Mouse (Mus musculus) lung, embryonic 16.5 days (tissue): Measurements from ENCODE around the gene Hist1h2bj. TPM values are rescaled to one million over a fixed set of nuclear protein-coding genes. Genes with fewer than 3 reads are reported as not detected.
"Not testable (repeated sequence)": the region's sequence is repeated elsewhere in the genome, so short reads cannot be mapped to it uniquely, and the experiment has no call there.

Experiments used
- ATAC-seq: fragments of 200-750 bp; cut with Nextera tagmentation; 2 replicates; pipeline ENCODE4 v1.8.0; 2017; ENCODE audit warnings: low read depth, mild to moderate bottlenecking, moderate library complexity
- H3K27ac ChIP-seq: fragments of 300-500 bp; sonication (generic); 2 replicates; pipeline ENCODE4 v1.5.1; 2014; ENCODE audit warnings: mild to moderate bottlenecking, control low read depth, low read length
- H3K27me3 ChIP-seq: fragments of 300-500 bp; sonication (generic); 2 replicates; pipeline ENCODE4 v1.6.1; 2014; ENCODE audit warnings: low read depth, low read length, mixed read lengths; ENCODE audit not compliant: control insufficient read depth, insufficient read depth
- H3K36me3 ChIP-seq: fragments of 300-500 bp; sonication (generic); 2 replicates; pipeline ENCODE4 v1.6.1; 2014; ENCODE audit warnings: low read length; ENCODE audit not compliant: control insufficient read depth, insufficient read depth
- H3K4me1 ChIP-seq: fragments of 300-500 bp; sonication (generic); replicated peaks from 2 replicates; pipeline ENCODE4 v1.6.1; 2014; ENCODE audit warnings: low read length, mixed read lengths; ENCODE audit not compliant: control insufficient read depth, insufficient read depth
- H3K4me2 ChIP-seq: fragments of 300-500 bp; sonication (generic); 2 replicates; pipeline ENCODE4 v1.6.1; 2014; ENCODE audit warnings: low read depth, low read length, control low read depth
- H3K4me3 ChIP-seq: fragments of 300-500 bp; sonication (generic); 2 replicates; pipeline ENCODE4 v1.5.1; 2014; ENCODE audit warnings: mild to moderate bottlenecking, low read length, control low read depth
- H3K9ac ChIP-seq: fragments of 300-500 bp; sonication (generic); 2 replicates; pipeline ENCODE4 v1.6.1; 2014; ENCODE audit warnings: low read length, control low read depth
- H3K9me3 ChIP-seq: fragments of 300-500 bp; sonication (generic); 2 replicates; pipeline ENCODE4 v1.6.1; 2016; ENCODE audit warnings: low read length; ENCODE audit not compliant: control insufficient read depth
- WGBS: fragments of 180-500 bp; shearing (Covaris S2); extraction: QIAGEN DNeasy Blood & Tissue Kit; methylation state at CpG from one replicate; pipeline ENCODE4 v1.1.7; 2014; 5-methylcytosine and 5-hydroxymethylcytosine counted together
- polyA plus RNA-seq: library from polyadenylated mRNA; unstranded; fragments of >200 nt; fragmentation: Nextera tagmentation; extraction: Ambion mirVana; gene quantifications from 2 replicates; pipeline ENCODE4 v1.2.1, GENCODE M21; 2015

Gene Hist1h2bj
- polyA plus RNA-seq, 1 experiment from 2014 or later, result 12.9 TPM

DNA sequence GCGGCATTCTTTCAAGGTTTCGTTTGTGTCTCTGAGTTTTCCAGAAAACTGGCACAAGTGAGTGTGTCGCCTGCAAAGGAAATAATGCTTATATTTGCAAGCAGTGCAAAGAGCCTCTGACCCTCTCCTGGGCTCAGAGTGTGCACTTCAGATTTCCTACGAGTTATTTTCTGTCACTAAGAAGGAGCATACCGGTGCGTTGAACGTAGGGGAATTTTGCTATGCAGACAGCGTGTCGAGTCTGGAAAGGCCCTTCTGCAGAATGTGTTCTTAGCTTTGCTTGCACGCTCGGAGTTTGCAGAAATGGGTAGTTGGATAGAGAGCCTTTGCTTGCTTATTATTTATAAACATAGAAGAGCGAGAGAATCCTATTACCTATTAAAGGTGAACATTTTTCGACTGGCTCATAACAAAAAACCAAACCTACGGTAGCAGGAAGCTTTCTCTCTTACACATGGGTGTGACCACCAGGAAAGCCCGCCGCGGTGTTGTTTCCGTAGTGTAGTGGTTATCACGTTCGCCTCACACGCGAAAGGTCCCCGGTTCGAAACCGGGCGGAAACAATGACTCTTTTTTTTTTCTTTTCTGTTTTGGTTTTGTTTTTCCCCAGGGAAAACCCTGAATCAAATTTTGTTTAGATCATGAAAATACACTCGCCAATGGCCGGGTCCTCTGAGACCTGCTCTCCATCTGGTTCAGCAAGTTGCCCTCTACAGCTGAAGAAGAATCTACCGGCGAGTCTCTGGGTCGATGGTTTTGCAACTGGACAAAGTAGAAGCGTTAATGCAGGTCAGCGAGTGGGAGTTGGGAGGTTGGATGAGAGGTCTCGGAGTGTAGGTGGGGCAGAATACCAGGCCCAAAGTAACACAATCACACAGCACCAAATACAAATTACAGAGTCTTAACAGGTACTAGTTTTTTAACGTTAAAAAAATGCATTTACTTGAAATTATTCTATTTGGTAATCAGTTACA lies 16.7 kb upstream of the Hist1h2bj start:
- peak overlapping the region; percentile 53 for H3K4me3 ChIP-seq
- WGBS, result under 1% methylated on average over 35 of the region's 35 CpGs
- no peaks in the 10 kb centered on the region for H3K36me3 ChIP-seq
- peak overlapping the region; percentile 61 for H3K9ac ChIP-seq
- no peak for ATAC-seq
- H3K27me3 ChIP-seq, result no peaks in the 10 kb centered on the region
- H3K27ac ChIP-seq, result peak overlapping the region; percentile 56
- peak overlapping the region; percentile 71 for H3K4me2 ChIP-seq
- H3K9me3 ChIP-seq, result no peaks in the 10 kb centered on the region
- H3K4me1 ChIP-seq, result peaks cover 6% of the 10 kb centered on the region; the same call in 1 of the 2 replicates

- Histone ChIP-seq H3K27ac (peak overlapping the region; percentile 90), H3K27me3 (no peaks in the 10 kb centered on the region), H3K36me3 (no peaks in the 10 kb centered on the region), H3K9ac (peak overlapping the region; percentile 70), H3K4me3 (peak overlapping the region; percentile 62), H3K4me2 (peak overlapping the region; percentile 65), H3K9me3 (no peaks in the 10 kb centered on the region), H3K4me1 (peaks cover 6% of the 10 kb centered on the region)
- peak; percentile 84 for ATAC-seq
- WGBS, result under 1% methylated on average over 40 of the region's 40 CpGs
These were observed 14.1 kb upstream of the Hist1h2bj start for GRCm38 (mm10) chr13:22028673-22029460.

DNA sequence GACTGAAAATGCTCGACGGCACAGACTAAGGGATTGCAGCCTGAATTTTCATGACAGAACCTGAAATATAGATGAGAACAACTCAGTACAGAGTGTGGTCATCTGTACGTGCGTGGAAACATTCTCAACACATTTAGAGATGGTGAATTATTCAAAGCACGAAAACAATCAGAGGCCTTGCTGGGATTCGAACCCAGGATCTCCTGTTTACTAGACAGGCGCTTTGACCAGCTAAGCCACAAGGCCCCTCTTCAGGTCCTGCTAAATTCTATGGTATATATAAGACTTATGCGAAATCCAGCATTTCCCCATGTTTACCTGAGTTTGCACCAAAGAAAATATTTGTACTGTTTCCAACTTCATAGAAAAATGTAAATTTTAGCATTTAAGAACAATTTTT lies 13.1 kb upstream of the Hist1h2bj start:
- 42% methylated on average over 8 of the region's 8 CpGs for WGBS
- Histone ChIP-seq H3K4me1 (peaks cover 15% of the 10 kb centered on the region), H3K9ac (no peak overlapping the region), H3K27me3 (no peaks in the 10 kb centered on the region), H3K4me3 (no peak overlapping the region), H3K27ac (no peak overlapping the region), H3K4me2 (peak overlapping the region; percentile 65; the same call in 1 of the 2 replicates), H3K9me3 (no peaks in the 10 kb centered on the region), H3K36me3 (no peaks in the 10 kb centered on the region)
- ATAC-seq, result no peak

GRCm38 (mm10) chr13:22030493-22030892 lies 12.5 kb upstream of the Hist1h2bj start:
- 8% methylated on average over 4 of the region's 4 CpGs for WGBS
- H3K27me3 ChIP-seq, result no peaks in the 10 kb centered on the region
- no peaks in the 10 kb centered on the region for H3K36me3 ChIP-seq
- H3K9me3 ChIP-seq, result no peaks in the 10 kb centered on the region
- H3K4me1 ChIP-seq, result peaks cover 15% of the 10 kb centered on the region
- ATAC-seq, result no peak
- H3K4me3 ChIP-seq, result no peak overlapping the region
- H3K27ac ChIP-seq, result no peak overlapping the region
- H3K9ac ChIP-seq, result no peak overlapping the region
- no peak overlapping the region for H3K4me2 ChIP-seq

GRCm38 (mm10) chr13:22033741-22034442 lies 9.1 kb upstream of the Hist1h2bj start:
- H3K36me3 ChIP-seq, result no peaks in the 10 kb centered on the region
- H3K4me2 ChIP-seq, result peak overlapping the region; percentile 56
- peak overlapping the region; percentile 50 for H3K4me3 ChIP-seq
- H3K4me1 ChIP-seq, result peaks cover 17% of the 10 kb centered on the region
- H3K27ac ChIP-seq, result peak overlapping the region; percentile 52; the same call in 1 of the 2 replicates
- WGBS, result 30% methylated on average over 5 of the region's 5 CpGs
- ATAC-seq, result no peak
- peak overlapping the region; percentile 71 for H3K9ac ChIP-seq
- no peaks in the 10 kb centered on the region for H3K9me3 ChIP-seq
- H3K27me3 ChIP-seq, result no peaks in the 10 kb centered on the region

- peak overlapping the region; percentile 50 for H3K4me3 ChIP-seq
- H3K4me1 ChIP-seq, result peaks cover 17% of the 10 kb centered on the region
- peak; percentile 0; the same call in 1 of the 2 replicates for ATAC-seq
- no peaks in the 10 kb centered on the region for H3K9me3 ChIP-seq
- H3K36me3 ChIP-seq, result no peaks in the 10 kb centered on the region
- WGBS, result under 1% methylated on average over 14 of the region's 14 CpGs
- H3K27ac ChIP-seq, result peak overlapping the region; percentile 81
- H3K4me2 ChIP-seq, result peak overlapping the region; percentile 56
- H3K9ac ChIP-seq, result peak overlapping the region; percentile 71
- no peaks in the 10 kb centered on the region for H3K27me3 ChIP-seq
These were observed 8.4 kb upstream of the Hist1h2bj start for GRCm38 (mm10) chr13:22034443-22035266.

GRCm38 (mm10) chr13:22035267-22036148 lies 7.5 kb upstream of the Hist1h2bj start, which contains the start of the genes Hist1h2ah and Hist1h2bk:
Gene Hist1h2ah, minus strand, starts transcription at chr13:22035568.
Gene Hist1h2bk, plus strand, starts transcription at chr13:22035870.
- H3K36me3 ChIP-seq, result not testable (repeated sequence)

More at GRCm38 (mm10) chr13:22035267-22036148, 7.5 kb upstream of the Hist1h2bj start, which contains the start of the genes Hist1h2ah and Hist1h2bk:
- Histone ChIP-seq H3K27ac (peak within 1 kb of the TSS; percentile 83), H3K4me2 (peak within 1 kb of the TSS; percentile 56), H3K4me1 (peaks cover 24% of the 10 kb centered on the region), H3K9ac (peak within 1 kb of the TSS; percentile 71), H3K4me3 (peak within 1 kb of the TSS; percentile 50)
- not testable (repeated sequence) for H3K27me3 ChIP-seq, H3K9me3 ChIP-seq
- ATAC-seq, result peak; percentile 98
- under 1% methylated on average over 21 of the region's 69 CpGs for WGBS
